Mouse (Mus musculus): Measurements from ENCODE around the gene Nhsl1.

Nhsl1 gene

DNA sequence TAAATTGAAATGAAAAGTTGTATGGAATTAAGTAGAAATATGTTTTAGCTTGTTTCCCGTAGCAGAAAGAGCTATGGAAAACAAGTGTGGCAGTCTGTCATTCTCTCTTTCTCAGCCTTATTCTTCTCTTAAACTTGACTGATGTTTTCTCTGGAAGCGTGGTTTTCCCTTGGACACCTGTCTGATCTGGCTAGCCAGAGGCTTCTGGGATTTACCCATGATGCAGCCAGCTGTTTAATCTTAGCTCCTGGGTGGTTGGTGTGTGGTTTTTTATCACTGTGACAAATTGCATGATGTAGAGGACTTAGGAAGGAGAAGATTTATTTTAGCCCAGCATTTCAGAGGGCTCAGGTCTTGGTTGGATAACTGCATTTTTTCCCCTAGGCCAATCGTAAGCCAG lies 164.9 kb downstream of the Nhsl1 start:
- DNase-seq (ENCODE audit: low read depth, low spot score), result no peak

DNA sequence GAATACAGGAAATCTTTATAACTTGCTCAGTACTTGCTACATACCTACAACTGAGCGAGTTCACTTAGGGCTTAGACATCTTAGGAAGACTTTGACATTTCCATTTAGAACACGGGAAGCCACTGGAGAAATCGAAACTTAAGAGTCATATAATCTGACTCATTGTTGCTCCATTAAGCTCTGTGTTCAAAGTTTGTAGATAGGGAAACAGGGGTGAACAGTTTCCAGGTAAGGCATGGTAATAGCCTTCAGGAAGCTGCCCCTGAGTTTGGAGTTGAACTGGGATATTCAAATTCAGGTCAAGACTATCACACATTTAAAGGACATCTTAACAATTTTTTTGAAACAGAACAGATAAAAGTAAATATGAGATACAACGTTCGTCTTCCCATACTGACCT lies 165.9 kb downstream of the Nhsl1 start:
- DNase-seq (ENCODE audit: low read depth, low spot score), result no peak

DNA sequence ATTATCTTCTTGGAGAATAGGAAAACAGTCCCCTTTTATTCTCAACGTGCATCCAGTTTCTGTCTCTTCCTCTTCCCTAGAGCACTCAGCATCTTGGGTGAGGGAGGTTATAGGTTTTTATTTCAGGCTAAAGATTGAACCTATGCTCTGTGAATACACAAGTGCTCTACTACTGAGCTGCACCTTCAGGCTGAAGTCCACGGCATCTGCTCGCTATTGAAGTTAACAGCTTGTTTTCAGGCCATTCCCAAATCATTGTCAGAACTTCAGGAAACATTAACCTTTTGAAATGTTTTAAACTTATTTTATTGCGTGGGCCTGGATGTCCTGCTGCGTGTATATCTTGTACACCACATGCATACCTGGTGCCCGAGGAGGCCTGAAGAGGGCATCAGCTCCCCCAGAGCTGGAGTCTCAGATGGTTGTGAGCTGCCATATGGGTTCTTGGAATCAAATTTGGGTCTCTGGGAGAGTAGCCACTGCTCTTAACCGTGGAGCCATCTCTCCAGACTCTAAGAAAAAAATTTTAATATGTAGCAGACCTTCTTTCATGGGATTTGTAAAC lies 169.5 kb downstream of the Nhsl1 start:
- no peak for DNase-seq (ENCODE audit: low read depth, low spot score)

DNA sequence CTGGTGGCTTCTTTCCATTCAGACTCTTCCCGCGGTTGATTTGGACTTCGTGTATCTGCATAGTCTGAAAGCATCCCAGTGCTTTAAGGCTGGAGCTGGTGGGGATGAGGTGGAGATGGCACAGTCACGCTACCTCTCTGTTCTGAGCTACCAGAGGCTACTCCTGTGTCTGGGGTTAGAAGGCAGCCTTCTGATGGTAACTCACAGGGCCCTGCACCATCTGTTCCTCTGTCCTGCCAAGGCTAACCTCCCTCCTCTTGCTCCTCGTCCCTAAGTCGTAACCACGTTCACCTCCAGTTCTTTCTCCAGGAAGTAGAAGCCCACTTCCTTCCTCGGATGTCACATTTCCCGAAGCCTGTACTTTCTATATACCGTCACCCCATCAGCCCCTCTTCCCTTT lies 171.2 kb downstream of the Nhsl1 start:
- DNase-seq (ENCODE audit: low read depth, low spot score), result no peak

GRCm38 (mm10) chr10:18491952-18492351 lies 173.2 kb downstream of the Nhsl1 start:
- no peak for DNase-seq (ENCODE audit: low read depth, low spot score)

GRCm38 (mm10) chr10:18493010-18493894 lies 174.5 kb downstream of the Nhsl1 start:
- no peak for DNase-seq (ENCODE audit: low read depth, low spot score)

- DNase-seq (ENCODE audit: low read depth, low spot score), result no peak
Observed at GRCm38 (mm10) chr10:18494249-18494648, 175.5 kb downstream of the Nhsl1 start.

GRCm38 (mm10) chr10:18497066-18497465 lies 178.3 kb downstream of the Nhsl1 start:
- no peak for DNase-seq (ENCODE audit: low read depth, low spot score)

- no peak for DNase-seq (ENCODE audit: low read depth, low spot score)
Observed at GRCm38 (mm10) chr10:18501997-18502396, 183.2 kb downstream of the Nhsl1 start.

DNA sequence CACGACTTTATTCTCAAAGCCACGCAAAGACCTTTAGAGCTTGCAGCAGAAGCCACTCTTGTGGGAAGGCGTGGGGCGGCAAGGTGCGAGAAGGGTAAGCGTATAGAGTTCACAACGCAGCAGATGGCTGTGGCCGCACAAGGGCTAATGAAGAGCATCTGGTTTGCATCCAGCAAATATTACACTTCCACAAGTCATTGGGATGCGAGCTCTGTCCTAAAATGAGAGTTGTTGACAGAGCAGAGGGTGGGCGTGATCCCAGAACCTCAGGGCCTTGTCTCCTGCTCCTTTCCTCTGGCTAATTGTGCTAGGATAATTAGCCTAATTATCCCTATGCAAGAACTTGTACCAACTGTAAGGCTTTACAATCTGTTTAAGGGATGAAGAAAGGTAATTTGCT lies 186.9 kb downstream of the Nhsl1 start:
- no peak for DNase-seq (ENCODE audit: low read depth, low spot score)

GRCm38 (mm10) chr10:18506501-18506946 lies 187.7 kb downstream of the Nhsl1 start:
- DNase-seq (ENCODE audit: low read depth, low spot score), result no peak

- DNase-seq (ENCODE audit: low read depth, low spot score), result no peak
Observed at GRCm38 (mm10) chr10:18507869-18508473, 189.2 kb downstream of the Nhsl1 start.

DNA sequence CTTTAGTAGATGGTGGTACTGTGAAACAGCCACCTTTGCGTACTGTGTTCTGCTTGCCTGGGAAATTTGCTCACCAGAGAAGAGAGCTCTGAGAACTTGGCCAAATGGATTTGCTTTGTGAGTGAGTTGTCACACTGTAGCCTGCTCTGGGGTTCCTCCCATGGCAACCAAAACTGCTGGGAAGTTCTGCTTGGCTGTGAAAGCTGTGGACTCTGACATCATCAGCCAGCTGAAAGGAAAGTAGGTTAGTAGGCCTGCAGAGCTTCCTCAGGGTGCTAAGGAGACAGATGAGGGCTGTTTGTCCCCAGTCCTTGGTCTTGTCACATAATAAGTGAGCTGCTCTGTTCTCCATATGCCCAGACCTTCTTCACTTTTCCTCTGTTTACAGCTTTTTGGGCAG lies 189.8 kb downstream of the Nhsl1 start:
- no peak for DNase-seq (ENCODE audit: low read depth, low spot score)

GRCm38 (mm10) chr10:18510663-18511062 lies 191.9 kb downstream of the Nhsl1 start:
- no peak for DNase-seq (ENCODE audit: low read depth, low spot score)

DNA sequence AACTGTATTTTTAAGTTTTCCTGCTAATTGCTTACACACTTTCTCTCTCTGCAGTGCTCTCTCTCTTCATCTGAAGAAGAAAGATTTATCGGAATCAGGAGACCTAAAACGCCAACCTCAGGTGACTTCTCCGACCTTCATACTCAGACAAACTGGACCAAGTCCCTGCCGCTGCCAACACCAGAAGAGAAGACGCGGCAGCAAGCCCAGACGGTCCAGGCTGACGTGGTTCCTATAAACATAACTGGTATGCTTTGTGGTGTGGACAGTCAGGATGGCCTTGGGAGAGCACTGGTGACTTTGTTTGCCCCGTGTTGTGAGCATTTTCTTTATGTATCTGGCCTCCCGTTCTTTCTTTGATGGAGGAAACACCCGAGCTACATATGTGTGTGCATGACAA lies 192.7 kb downstream of the Nhsl1 start:
- DNase-seq (ENCODE audit: low read depth, low spot score), result no peak

- DNase-seq (ENCODE audit: low read depth, low spot score), result no peak
Observed at GRCm38 (mm10) chr10:18522556-18522955, 203.8 kb downstream of the Nhsl1 start.

DNA sequence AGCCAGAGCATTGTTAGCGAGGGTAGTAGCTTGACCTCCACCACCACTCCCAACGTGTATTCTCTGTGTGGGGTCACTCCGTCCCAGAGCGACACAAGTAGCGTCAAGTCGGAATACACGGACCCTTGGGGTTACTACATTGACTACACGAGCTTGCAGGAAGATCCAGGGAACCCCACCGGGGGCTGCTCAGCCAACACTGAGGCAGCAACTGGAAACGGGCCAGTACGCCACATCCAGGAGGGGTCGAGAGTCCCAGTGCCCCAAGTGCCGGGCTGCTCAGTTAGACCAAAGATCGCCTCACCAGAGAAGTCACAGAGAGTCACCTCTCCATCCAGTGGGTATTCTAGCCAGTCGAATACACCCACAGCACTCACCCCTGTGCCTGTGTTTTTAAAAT lies 206.5 kb downstream of the Nhsl1 start:
- no peak for DNase-seq (ENCODE audit: low read depth, low spot score)

- no peak for DNase-seq (ENCODE audit: low read depth, low spot score)
Observed at GRCm38 (mm10) chr10:18525726-18526125, 206.9 kb downstream of the Nhsl1 start.

DNA sequence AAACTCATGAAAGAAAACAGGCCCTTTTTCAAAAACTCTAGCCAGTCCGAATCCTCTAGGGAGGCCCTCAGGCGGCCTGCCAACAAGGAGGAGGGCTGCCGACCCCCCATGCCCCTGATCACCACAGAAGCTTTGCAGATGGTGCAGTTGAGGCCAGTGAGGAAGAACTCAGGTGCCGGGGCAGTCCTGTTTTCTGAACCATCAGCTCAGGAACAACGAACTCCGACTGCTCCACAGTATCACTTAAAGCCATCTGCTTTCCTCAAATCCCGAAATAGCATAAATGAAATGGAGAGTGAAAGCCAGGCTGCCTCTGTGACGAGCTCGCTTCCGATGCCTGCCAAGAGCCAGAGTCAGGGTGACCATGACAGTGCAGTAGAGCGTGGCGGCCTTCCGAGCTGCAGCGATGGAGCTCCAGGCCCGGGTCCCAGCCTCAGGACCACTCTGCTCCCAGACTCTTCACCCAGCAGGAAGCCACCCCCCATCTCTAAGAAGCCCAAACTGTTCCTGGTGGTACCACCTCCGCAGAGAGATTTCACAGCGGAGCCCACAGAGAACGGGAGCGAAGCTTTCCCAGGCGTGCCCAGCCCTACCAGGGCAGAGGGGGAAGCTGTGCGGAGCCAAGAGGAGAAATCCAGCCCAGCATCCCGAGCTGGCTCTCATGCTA lies 207.5 kb downstream of the Nhsl1 start:
- no peak for DNase-seq (ENCODE audit: low read depth, low spot score)

DNA sequence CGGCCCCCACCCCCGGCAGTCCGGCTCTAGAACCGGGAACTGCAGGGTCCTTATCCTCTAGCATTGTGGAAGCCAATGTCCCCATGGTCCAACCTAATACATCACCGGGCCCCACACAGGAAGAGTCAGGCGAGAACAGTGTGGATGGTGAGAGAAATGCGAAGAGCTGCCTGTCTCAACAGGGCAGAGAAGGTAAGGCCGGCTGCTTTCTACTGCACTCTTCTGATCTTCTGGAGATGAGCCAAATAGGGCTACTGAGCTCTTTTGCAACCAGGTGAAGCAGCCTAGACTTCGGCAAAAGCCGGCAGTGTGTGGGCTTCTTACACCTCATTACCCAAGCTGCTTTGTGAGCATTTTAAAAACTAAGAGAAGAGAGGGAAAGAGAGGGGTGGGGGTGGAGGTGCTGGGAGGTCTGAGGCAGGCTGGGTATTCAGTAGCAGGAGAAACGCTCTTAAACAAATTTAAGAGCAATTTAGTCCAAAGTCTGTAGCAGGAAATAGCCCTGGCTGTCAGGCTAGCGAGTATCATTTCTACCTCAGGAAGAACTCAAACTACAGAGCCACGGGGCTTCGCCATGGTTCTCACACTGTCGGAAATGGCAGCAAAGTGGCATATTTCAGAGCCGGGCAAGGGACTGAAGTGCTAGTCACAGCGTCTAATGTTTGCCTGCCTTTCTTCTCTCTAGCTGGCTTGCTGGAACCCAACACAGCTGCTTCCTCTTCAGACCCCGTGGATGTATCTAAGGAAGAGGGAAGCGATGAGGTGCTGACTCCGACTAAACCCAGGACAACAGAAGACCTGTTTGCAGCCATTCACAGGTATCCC lies 208.3 kb downstream of the Nhsl1 start:
- DNase-seq (ENCODE audit: low read depth, low spot score), result no peak

DNA sequence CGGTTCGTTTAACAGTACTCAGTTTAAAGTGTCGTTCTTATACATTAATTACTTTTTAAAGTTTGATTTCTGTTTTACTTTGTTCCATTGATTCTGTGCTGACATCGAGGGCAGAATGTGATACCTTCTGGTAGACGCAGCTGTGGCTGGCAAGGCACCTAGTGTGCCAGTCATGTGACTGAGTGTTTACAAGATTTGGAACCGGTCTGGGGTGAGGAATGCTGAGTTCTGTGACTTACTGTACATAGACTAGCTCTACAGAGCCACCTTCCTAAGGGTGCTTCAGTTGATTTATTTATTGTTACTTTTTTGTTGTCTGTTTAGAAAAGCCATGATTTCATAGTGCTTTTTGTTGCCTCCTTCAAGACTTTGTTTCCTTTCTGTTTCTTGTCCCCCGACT lies 209.0 kb downstream of the Nhsl1 start:
- no peak for DNase-seq (ENCODE audit: low read depth, low spot score)

Measured in WW6 (cell line).